7 mouse cellular contexts compared by ENCODE assay signal in the genomic region with DNA sequence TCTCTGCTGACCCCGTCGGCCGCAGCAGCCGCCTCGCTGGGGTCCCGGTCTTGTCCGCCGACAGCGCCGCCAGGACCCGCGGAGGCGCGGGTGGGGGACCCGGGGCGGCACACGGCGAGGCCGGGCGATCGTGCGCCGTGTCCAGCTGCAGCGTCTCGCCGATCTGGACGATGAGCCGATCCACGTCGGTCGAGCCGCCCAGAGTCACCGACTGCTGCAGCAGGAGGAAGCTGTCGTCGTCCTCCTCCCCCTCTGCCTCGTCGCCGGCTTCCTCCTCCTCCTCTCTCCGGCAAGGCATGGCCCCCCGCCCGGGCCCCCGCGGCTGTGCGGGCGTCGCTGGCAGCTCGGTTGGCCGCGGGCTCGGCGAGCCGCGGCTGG. TPM values are rescaled to one million over a fixed set of nuclear protein-coding genes. Genes with fewer than 3 reads are reported as not detected.
DNase-seq lines count a peak whose midpoint lies in the region; ATAC-seq and TF ChIP-seq lines count a peak whose summit lies in the region.
"Not testable (repeated sequence)": the region's sequence is repeated elsewhere in the genome, so short reads cannot be mapped to it uniquely, and the experiment has no call there.

No protein-coding gene starts in this region.

- not testable (repeated sequence) for H3K27me3 ChIP-seq in heart, embryonic 11.5 days (ENCODE audit: control insufficient read depth, insufficient read depth, low read length); intestine, embryonic 16.5 days (replicated peaks; ENCODE audit: control insufficient read depth, insufficient read depth, low read length); liver, adult 2 months (ENCODE audit: control insufficient read depth, insufficient read depth, low read length); midbrain, embryonic 11.5 days (ENCODE audit: control insufficient read depth, insufficient read depth, low read length)

- not testable (repeated sequence) for TF ChIP-seq CTCF in liver, adult 2 months (IDR thresholded peaks at IDR 0.05; ENCODE audit: low read depth, low read length)

- ATAC-seq in erythroblast, adult 5-6 weeks (replicated peaks; ENCODE audit: low FRiP score, poor library complexity, severe bottlenecking): peak; percentile 10; the same call in 1 of the 2 replicates
- peak; percentile 37 for ATAC-seq in heart, embryonic 11.5 days (replicated peaks; ENCODE audit: insufficient number of reproducible peaks, low FRiP score, low TSS enrichment)
- peak; percentile 53 for ATAC-seq in intestine, embryonic 16.5 days
- peak; percentile 58 for ATAC-seq in midbrain, embryonic 11.5 days (ENCODE audit: low FRiP score)

- DNase-seq in adrenal gland, postnatal 25 days: peak; percentile 44
- DNase-seq in liver, adult 2 months (ENCODE audit: extremely low read depth, low read depth, low spot score): not testable (repeated sequence)
- peak; percentile 91 for DNase-seq in midbrain, embryonic 11.5 days (ENCODE audit: low spot score, missing footprints)
- peak; percentile 64 for DNase-seq in right cerebral cortex, postnatal 4 days

- peak overlapping the region; percentile 82 for H3K9ac ChIP-seq in heart, embryonic 11.5 days (ENCODE audit: low read depth, low read length)
- peak overlapping the region; percentile 82 for H3K9ac ChIP-seq in intestine, embryonic 16.5 days (ENCODE audit: low read depth, low read length)
- peak overlapping the region; percentile 88 for H3K9ac ChIP-seq in liver, adult 2 months (ENCODE audit: low read depth, low read length)
- peak overlapping the region; percentile 77 for H3K9ac ChIP-seq in midbrain, embryonic 11.5 days (ENCODE audit: low read length)

- WGBS in heart, embryonic 11.5 days (ENCODE audit: insufficient replicate concordance): under 1% methylated on average over 50 of the region's 53 CpGs
- under 1% methylated on average over 48 of the region's 53 CpGs for WGBS in intestine, embryonic 16.5 days
- under 1% methylated on average over 42 of the region's 53 CpGs for WGBS in liver, adult 2 months
- WGBS in midbrain, embryonic 11.5 days: under 1% methylated on average over 53 of the region's 53 CpGs

- H3K4me3 ChIP-seq in heart, embryonic 11.5 days (ENCODE audit: low read depth, low read length): peak overlapping the region; percentile 78
- peak overlapping the region; percentile 89 for H3K4me3 ChIP-seq in intestine, embryonic 16.5 days (ENCODE audit: low read length)
- peak overlapping the region; percentile 72 for H3K4me3 ChIP-seq in liver, adult 2 months (ENCODE audit: insufficient read depth, low read depth, low read length)
- peak overlapping the region; percentile 80 for H3K4me3 ChIP-seq in midbrain, embryonic 11.5 days (ENCODE audit: low read depth, low read length)

- H3K27ac ChIP-seq in heart, embryonic 11.5 days (ENCODE audit: low read depth, low read length): peak overlapping the region; percentile 79
- H3K27ac ChIP-seq in intestine, embryonic 16.5 days (ENCODE audit: low read length): peak overlapping the region; percentile 94
- H3K27ac ChIP-seq in liver, adult 2 months (replicated peaks; ENCODE audit: insufficient read depth, low read depth, low read length): peak overlapping the region; percentile 9; the same call in 1 of the 2 replicates
- peak overlapping the region; percentile 87 for H3K27ac ChIP-seq in midbrain, embryonic 11.5 days (ENCODE audit: low read depth, low read length)

- not testable (repeated sequence) for TF ChIP-seq POLR2A in liver, adult 2 months (IDR thresholded peaks at IDR 0.05; ENCODE audit: extremely low read depth, insufficient read depth, low read length)

- not testable (repeated sequence) for H3K9me3 ChIP-seq in heart, embryonic 11.5 days (replicated peaks; ENCODE audit: control insufficient read depth, low read length); intestine, embryonic 16.5 days (ENCODE audit: control insufficient read depth, low read length); midbrain, embryonic 11.5 days (ENCODE audit: control insufficient read depth, low read length)

- not testable (repeated sequence) for H3K36me3 ChIP-seq in heart, embryonic 11.5 days (ENCODE audit: control insufficient read depth, insufficient read depth, low read length); intestine, embryonic 16.5 days (ENCODE audit: control insufficient read depth, insufficient read depth, low read length); liver, adult 2 months (ENCODE audit: control insufficient read depth, insufficient read depth, low read length); midbrain, embryonic 11.5 days (ENCODE audit: control insufficient read depth, insufficient read depth, low read length)

- H3K79me2 ChIP-seq in liver, adult 2 months (ENCODE audit: control insufficient read depth, insufficient read depth, low read length): not testable (repeated sequence)

- peak overlapping the region; percentile 100 for H3K4me2 ChIP-seq in heart, embryonic 11.5 days
- H3K4me2 ChIP-seq in intestine, embryonic 16.5 days (ENCODE audit: low read depth, low read length): peak overlapping the region; percentile 93
- H3K4me2 ChIP-seq in midbrain, embryonic 11.5 days: peak overlapping the region; percentile 98

- not testable (repeated sequence) for H3K4me1 ChIP-seq in heart, embryonic 11.5 days (ENCODE audit: control insufficient read depth, insufficient read depth, low read length); intestine, embryonic 16.5 days (ENCODE audit: control insufficient read depth, insufficient read depth, low read length); liver, adult 2 months (ENCODE audit: control insufficient read depth, insufficient read depth, low read length)
- peaks cover 26% of the 10 kb centered on the region for H3K4me1 ChIP-seq in midbrain, embryonic 11.5 days (ENCODE audit: control insufficient read depth, insufficient read depth, low read length)

RNA-seq across cellular contexts. Expression of a gene that starts 0.3 kb away (rescaled TPM):
- total RNA-seq in adrenal gland, postnatal 25 days (2021): 4.0 and 6.6 TPM in 2 replicates
- 2.3 and 4.8 TPM in 2 replicates for total RNA-seq in erythroblast, adult 5-6 weeks (2015; ENCODE audit: low replicate concordance)
- 3.6 and 11.0 TPM in 2 replicates for total RNA-seq in erythroblast, adult 5-6 weeks (2017; ENCODE audit: low replicate concordance)
- polyA plus RNA-seq in heart, embryonic 11.5 days (2014; fragmentation: Nextera tagmentation; extraction: Ambion mirVana): 1.1 and 2.2 TPM in 2 replicates
- polyA plus RNA-seq in intestine, embryonic 16.5 days (2015; fragmentation: Nextera tagmentation; extraction: Ambion mirVana): 4.7 and 6.0 TPM in 2 replicates
- total RNA-seq in liver, adult 2 months (2014; rRNA removed): 0.87 and 1.3 TPM in 2 replicates
- polyA plus RNA-seq in liver, adult 2 months (2012; rRNA removed): 2.2 and 2.4 TPM in 2 replicates
- 6.6 and 7.2 TPM in 2 replicates for polyA plus RNA-seq in midbrain, embryonic 11.5 days (2014; fragmentation: Nextera tagmentation; extraction: Ambion mirVana)

RNA-seq across cellular contexts. Expression of a gene that starts 17.8 kb away (rescaled TPM):
- 7.7 and 11.1 TPM in 2 replicates for total RNA-seq in adrenal gland, postnatal 25 days (2021)
- total RNA-seq in erythroblast, adult 5-6 weeks (2015; ENCODE audit: low replicate concordance): 0.77 and 3.1 TPM in 2 replicates
- 2.1 and 5.3 TPM in 2 replicates for total RNA-seq in erythroblast, adult 5-6 weeks (2017; ENCODE audit: low replicate concordance)
- polyA plus RNA-seq in heart, embryonic 11.5 days (2014; fragmentation: Nextera tagmentation; extraction: Ambion mirVana): 3.5 and 3.6 TPM in 2 replicates
- 11.9 and 12.2 TPM in 2 replicates for polyA plus RNA-seq in intestine, embryonic 16.5 days (2015; fragmentation: Nextera tagmentation; extraction: Ambion mirVana)
- 1.9 and 3.3 TPM in 2 replicates for total RNA-seq in liver, adult 2 months (2014; rRNA removed)
- polyA plus RNA-seq in liver, adult 2 months (2012; rRNA removed): 5.5 and 5.6 TPM in 2 replicates
- polyA plus RNA-seq in midbrain, embryonic 11.5 days (2014; fragmentation: Nextera tagmentation; extraction: Ambion mirVana): 9.7 and 10.1 TPM in 2 replicates

RNA-seq across cellular contexts. Expression of a gene that starts 45.8 kb away (rescaled TPM):
- 5.6 and 6.1 TPM in 2 replicates for total RNA-seq in adrenal gland, postnatal 25 days (2021)
- 17.5 and 28.6 TPM in 2 replicates for total RNA-seq in erythroblast, adult 5-6 weeks (2015; ENCODE audit: low replicate concordance)
- total RNA-seq in erythroblast, adult 5-6 weeks (2017; ENCODE audit: low replicate concordance): 28.1 and 28.3 TPM in 2 replicates
- 20.8 and 22.8 TPM in 2 replicates for polyA plus RNA-seq in heart, embryonic 11.5 days (2014; fragmentation: Nextera tagmentation; extraction: Ambion mirVana)
- 14.2 and 14.8 TPM in 2 replicates for polyA plus RNA-seq in intestine, embryonic 16.5 days (2015; fragmentation: Nextera tagmentation; extraction: Ambion mirVana)
- total RNA-seq in liver, adult 2 months (2014; rRNA removed): 1.9 and 2.8 TPM in 2 replicates
- polyA plus RNA-seq in liver, adult 2 months (2012; rRNA removed): 0.72 and 1.2 TPM in 2 replicates
- 36.6 and 38.8 TPM in 2 replicates for polyA plus RNA-seq in midbrain, embryonic 11.5 days (2014; fragmentation: Nextera tagmentation; extraction: Ambion mirVana)

RNA-seq across cellular contexts. Expression of a gene that starts 48.4 kb away (rescaled TPM):
- total RNA-seq in adrenal gland, postnatal 25 days (2021): 12.3 and 16.9 TPM in 2 replicates
- total RNA-seq in erythroblast, adult 5-6 weeks (2015; ENCODE audit: low replicate concordance): 0.63 and 2.9 TPM in 2 replicates
- 2.4 and 2.6 TPM in 2 replicates for total RNA-seq in erythroblast, adult 5-6 weeks (2017; ENCODE audit: low replicate concordance)
- polyA plus RNA-seq in heart, embryonic 11.5 days (2014; fragmentation: Nextera tagmentation; extraction: Ambion mirVana): 8.5 and 10.4 TPM in 2 replicates
- polyA plus RNA-seq in intestine, embryonic 16.5 days (2015; fragmentation: Nextera tagmentation; extraction: Ambion mirVana): 14.1 and 15.7 TPM in 2 replicates
- 1.4 and 1.8 TPM in 2 replicates for total RNA-seq in liver, adult 2 months (2014; rRNA removed)
- polyA plus RNA-seq in liver, adult 2 months (2012; rRNA removed): 2.4 and 4.1 TPM in 2 replicates
- polyA plus RNA-seq in midbrain, embryonic 11.5 days (2014; fragmentation: Nextera tagmentation; extraction: Ambion mirVana): 13.2 and 14.7 TPM in 2 replicates

Comparison
In these comparisons a context has a peak if more than half of its experiments do, and no peak if none do; other contexts are left out.
1. H3K27ac ChIP-seq: peak in every context shown above with its lines; median percentile 94 in intestine, embryonic 16.5 days; 87 in midbrain, embryonic 11.5 days; 79 in heart, embryonic 11.5 days; 9 in liver, adult 2 months.